Mouse (Mus musculus): Measurements from ENCODE around the gene Gm26602. TPM values are rescaled to one million over a fixed set of nuclear protein-coding genes. Genes with fewer than 3 reads are reported as not detected.

Gm26602 gene
- total RNA-seq (2021) (not detected), polyA plus RNA-seq (2012; rRNA removed) (not detected in 2 replicates)
- long read RNA-seq = 0 reads

GRCm38 (mm10) chr10:79910556-79910955 is at the start of gene Gm26602:
Gm26602 (plus strand) TSS chr10:79910856.
- no peak for DNase-seq

- DNase-seq = peak; percentile 16
These were observed 49.2 kb upstream of the Gm26602 start for GRCm38 (mm10) chr10:79861230-79862048.

DNA sequence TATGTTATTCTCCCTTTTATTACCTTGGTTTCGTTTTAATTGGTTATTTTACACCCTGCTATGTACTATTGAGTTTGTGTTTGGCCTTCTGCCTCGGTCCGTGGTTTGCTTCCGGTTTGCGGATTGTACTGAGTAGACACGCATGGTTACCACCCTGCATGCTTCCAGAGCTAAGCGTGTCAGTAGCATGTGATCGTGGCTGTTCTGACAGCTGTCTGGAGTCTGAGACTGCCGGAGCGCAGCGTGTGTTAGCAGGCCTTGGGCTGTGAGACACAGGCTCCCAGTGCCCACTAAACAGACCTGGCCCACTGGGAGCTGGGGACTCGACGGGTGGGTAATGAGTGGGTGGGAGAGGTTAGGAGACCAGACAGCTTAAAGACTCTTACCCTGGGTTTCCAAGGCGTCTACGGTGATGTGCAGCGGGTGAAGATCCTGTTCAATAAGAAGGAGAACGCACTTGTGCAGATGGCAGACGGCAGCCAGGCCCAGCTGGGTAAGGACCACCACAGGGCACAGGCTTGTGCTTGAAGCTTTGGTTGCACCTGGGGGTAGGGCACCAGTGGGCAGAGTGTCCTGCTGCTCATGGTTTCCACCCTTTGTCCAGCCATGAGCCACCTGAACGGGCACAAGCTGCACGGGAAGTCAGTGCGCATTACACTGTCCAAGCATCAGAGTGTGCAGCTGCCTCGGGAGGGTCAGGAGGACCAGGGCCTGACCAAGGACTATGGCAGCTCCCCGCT is 48.4 kb upstream of the Gm26602 start:
- DNase-seq = no peak

GRCm38 (mm10) chr10:79862925-79863324 is 47.7 kb upstream of the Gm26602 start:
- DNase-seq = peak; percentile 16

DNA sequence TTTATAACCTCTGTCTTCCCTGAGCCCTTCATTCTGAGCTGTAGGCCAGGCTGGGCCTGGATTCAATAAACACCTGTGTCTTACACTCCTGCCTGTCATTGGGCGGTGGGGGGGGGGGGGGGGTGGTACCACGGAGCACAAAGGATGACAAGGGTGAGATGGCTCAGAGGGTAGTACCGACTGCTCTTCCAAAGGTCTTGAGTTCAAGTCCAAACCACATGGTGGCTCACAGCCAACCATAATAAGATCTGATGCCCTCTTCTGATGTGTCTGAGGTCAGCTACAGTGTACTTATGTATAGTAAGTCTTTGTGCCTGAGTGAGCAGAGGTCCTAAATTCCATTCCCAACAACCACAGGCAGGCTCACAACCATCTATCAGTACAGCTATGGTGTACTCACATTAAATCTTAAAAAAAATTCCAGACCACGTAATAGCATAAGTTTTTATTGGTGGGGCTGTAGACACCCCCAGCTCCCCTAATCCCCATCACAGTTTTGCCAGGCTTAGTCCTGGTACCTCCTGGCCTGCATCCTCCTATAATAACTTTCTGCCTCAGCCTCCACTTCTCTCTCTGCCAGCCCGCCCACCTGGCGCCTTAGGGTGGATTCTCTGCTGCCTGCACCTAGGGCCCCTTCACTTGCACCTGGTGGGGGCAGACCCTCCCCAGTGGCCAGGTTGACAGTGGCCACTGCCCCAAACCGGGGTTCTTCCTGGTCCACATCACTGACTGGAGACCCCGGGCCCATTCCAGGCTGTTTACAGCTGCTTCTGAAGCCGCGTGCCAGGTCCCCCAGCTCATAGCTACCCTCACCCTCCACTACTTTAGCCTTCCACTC is 46.1 kb upstream of the Gm26602 start:
- DNase-seq = peak; percentile 35

DNA sequence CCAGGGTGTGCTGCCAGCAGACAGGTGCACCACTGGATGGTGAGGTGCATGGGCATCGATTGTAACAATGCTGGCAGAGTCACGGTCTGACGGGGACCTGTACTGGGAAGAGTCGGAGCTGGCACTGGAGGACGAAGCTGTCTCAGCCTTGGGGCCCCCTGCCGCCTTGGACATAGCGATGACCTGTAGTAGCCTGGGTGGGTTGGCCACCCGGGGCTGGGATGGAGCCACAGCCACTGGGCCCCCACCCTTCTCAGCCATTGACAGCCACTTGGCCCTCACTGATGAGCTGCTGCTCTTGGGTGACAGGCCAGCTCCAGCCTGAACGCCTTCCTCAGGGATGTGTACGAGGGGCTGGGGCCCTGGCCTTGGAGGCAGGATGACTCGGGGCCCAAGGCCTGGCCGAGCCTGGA is 45.5 kb upstream of the Gm26602 start:
- DNase-seq = peak; percentile 61

GRCm38 (mm10) chr10:79865801-79866295 is 44.8 kb upstream of the Gm26602 start:
- DNase-seq = peak; percentile 68

- DNase-seq = no peak
These were observed 44.1 kb upstream of the Gm26602 start for GRCm38 (mm10) chr10:79866601-79867000.

DNA sequence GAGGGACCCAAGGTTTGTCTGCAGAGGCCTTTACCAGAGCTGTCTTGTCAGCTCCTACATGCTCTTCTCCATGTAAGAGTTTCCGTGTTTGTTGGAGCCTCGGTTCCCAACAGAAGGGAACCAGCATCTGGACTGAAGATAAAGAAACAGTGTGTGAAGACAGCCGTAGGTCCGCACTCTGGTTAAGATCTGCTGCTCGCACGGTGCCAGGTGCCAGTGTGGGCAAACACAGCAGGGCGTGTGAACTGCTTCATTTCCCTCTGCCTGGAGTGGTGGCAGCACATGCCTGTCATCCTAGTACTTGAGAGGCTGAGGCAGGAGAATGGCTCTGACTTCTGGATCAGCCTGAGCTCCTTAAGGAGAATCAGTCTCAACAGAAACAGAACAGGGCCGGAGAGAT is 38.8 kb upstream of the Gm26602 start:
- no peak for DNase-seq

GRCm38 (mm10) chr10:79872862-79873261 is 37.8 kb upstream of the Gm26602 start:
- DNase-seq = no peak

- no peak for DNase-seq
These were observed 37.3 kb upstream of the Gm26602 start for GRCm38 (mm10) chr10:79873313-79873712.

GRCm38 (mm10) chr10:79873715-79874289 is 36.9 kb upstream of the Gm26602 start:
- DNase-seq = no peak

DNA sequence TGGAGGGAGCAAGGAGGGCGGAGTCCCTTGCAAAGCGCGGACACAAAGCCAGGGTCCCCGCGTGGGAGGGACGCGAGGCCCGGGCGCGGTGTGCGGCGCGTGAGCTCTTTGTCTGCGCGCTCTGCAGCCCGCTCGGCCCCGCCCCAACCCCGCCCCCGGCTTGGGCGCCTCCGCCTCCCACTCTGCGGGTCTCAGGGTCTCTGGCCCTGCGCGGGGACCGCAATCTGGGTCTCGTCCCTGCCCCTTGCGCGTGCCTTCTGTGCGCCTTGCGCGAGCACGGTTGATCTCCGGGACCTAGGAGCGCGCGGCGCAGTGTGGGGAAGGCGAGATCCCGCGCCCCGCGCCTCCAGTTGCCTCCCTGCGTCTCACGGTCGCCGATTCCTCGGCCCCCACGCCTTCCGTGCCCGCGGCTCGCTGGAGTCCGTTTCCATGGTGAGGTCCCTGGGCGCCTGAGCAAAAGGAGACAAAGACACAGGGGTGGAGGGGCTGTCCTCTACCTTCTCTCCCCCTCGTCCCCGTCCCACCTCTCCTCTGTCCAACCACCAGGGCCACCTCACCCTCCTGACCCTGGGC is 36.3 kb upstream of the Gm26602 start, which contains the start of the genes Prtn3 and Plppr3:
TSS of gene Prtn3 (plus strand) at position 187 of the 573 bp plus-strand sequence.
TSS of gene Plppr3 (minus strand) at position 345 of the 573 bp plus-strand sequence.
- DNase-seq = peak; percentile 37

DNA sequence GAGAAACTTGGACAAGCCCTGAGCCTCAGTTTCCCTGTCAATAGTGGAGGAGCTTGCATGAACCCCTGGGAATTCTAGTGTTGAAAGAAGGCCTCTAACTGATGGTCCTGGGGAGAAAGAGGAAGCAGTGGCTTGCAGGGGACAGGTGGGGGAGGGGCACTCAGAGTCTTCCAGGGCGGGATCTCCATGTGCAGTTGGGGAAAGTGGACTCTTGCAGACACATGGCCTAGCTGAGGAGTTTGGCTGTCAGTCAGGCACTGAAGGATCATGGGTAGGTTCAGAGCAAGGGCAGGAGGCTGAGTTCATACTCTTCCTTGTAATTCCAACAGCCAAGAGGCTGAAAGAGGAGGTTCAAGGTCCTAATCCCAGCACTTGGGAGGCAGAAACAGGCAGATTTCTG is 33.5 kb upstream of the Gm26602 start:
- DNase-seq = no peak

DNA sequence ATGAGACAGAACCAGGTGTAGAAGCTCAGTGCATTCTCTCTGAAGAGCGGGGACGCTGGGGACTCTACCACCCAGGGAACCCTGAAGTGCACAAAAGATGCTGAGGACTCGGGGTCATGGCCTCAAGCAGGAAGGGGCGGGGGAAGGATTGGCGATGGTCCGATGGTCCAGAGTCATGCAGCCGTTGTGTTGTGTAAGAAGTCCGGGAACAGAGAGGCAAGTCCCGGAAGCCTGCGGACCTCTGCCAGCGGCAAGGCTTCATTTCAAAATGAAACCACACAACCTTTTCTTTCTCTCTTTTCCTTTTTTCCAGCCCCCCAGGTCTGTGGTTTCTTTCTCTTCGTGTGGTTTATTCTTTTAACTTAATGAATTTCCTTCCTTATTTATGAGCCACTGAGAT is 32.9 kb upstream of the Gm26602 start:
- peak; percentile 59 for DNase-seq

- no peak for DNase-seq
These were observed 31.1 kb upstream of the Gm26602 start for GRCm38 (mm10) chr10:79879527-79879926.

DNA sequence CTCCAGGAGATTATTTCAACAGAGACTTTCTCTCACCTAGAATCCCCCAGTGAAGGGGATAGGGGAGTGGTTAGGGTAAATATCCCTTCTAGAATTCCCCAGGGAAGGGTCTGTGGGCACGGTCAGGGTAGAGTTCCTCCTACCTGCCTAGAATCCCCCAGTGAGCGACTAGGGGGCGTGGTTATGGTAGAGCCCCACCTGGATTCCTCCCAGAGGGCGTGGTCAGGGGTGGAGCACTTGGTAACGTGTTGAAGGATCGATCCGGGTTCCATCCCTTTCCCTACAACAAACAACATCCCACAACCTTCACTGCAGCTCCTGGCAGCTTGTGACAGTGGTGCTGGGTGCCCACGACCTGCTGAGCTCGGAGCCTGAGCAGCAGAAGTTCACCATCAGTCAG is 29.9 kb upstream of the Gm26602 start:
- DNase-seq = no peak

GRCm38 (mm10) chr10:79881981-79882380 is 28.7 kb upstream of the Gm26602 start:
- no peak for DNase-seq

GRCm38 (mm10) chr10:79883297-79884084 is 27.2 kb upstream of the Gm26602 start:
- peak; percentile 81 for DNase-seq

- peak; percentile 89 for DNase-seq
These were observed 26.2 kb upstream of the Gm26602 start for GRCm38 (mm10) chr10:79884446-79884845.

Data from adrenal gland, adult 2 months (tissue).